ENCODE assay signal across 19 mouse cellular contexts in the genomic region with DNA sequence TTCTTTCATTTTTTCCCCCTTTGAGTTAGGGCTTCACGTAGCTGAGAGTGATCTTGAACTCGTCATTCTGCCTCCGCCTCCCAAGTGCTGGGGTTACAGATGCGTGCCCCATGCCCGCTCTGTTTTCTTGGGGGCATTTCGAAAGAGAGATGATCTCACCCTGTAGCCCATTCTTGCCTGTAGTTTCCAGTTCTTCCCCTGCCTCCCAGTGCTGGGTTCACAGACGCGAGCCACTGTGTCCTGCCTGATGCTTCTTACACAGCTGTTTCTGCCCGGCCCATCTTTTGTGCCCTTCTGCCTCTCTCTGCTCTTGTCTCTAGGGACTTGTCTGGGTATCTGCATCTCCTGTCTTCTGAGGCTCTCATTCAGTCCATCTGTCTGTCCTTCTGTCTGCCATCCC. TPM values are rescaled to one million over a fixed set of nuclear protein-coding genes. Genes with fewer than 3 reads are reported as not detected.
A peak's percentile ranks its signal among the peaks of the same experiment; 100 is the strongest.
DNase-seq lines count a peak whose midpoint lies in the region; ATAC-seq and TF ChIP-seq lines count a peak whose summit lies in the region.
"Had no signal": no experiment of that assay in that cellular context is flagged by ENCODE, and none has a peak within 500 bp of the region (broad histone marks: within the 10 kb centered on the region; RNA-seq: fewer than 3 reads in every experiment).

No protein-coding gene starts in this region.

- H3K4me3 ChIP-seq in layer of hippocampus, adult 2 months, result no peak overlapping the region
- H3K4me3 ChIP-seq in forebrain, embryonic 14.5 days (ENCODE audit: low read depth, low read length), result no peak overlapping the region
- no peak overlapping the region for H3K4me3 ChIP-seq in hindbrain, embryonic 15.5 days
- H3K4me3 ChIP-seq in neural tube, embryonic 12.5 days, result no peak overlapping the region
- H3K4me3 ChIP-seq in kidney, embryonic 14.5 days (ENCODE audit: low read length), result no peak overlapping the region
- H3K4me3 ChIP-seq: heart, embryonic 13.5 days; limb, embryonic 12.5 days; liver, embryonic 15.5 days; stomach, embryonic 15.5 days had no signal

- peak; percentile 45 for ATAC-seq in forebrain, embryonic 14.5 days
- no peak for ATAC-seq in hindbrain, embryonic 15.5 days (ENCODE audit: low FRiP score, low read depth)
- ATAC-seq in neural tube, embryonic 12.5 days (ENCODE audit: low FRiP score, low read depth), result peak; percentile 50
- no peak for ATAC-seq in kidney, embryonic 14.5 days (ENCODE audit: low FRiP score, low TSS enrichment)
- ATAC-seq: Patski had no signal

- 41% methylated on average over 9 of the region's 9 CpGs for WGBS in forebrain, embryonic 14.5 days
- WGBS in hindbrain, embryonic 15.5 days, result 34% methylated on average over 9 of the region's 9 CpGs
- 40% methylated on average over 9 of the region's 9 CpGs for WGBS in neural tube, embryonic 12.5 days
- 57% methylated on average over 9 of the region's 9 CpGs for WGBS in kidney, embryonic 14.5 days

- no peaks in the 10 kb centered on the region for H3K9me3 ChIP-seq in forebrain, embryonic 14.5 days (replicated peaks; ENCODE audit: control insufficient read depth, low read length)
- no peaks in the 10 kb centered on the region for H3K9me3 ChIP-seq in hindbrain, embryonic 15.5 days
- no peaks in the 10 kb centered on the region for H3K9me3 ChIP-seq in neural tube, embryonic 12.5 days
- no peaks in the 10 kb centered on the region for H3K9me3 ChIP-seq in kidney, embryonic 14.5 days (ENCODE audit: control insufficient read depth, low read length)
- H3K9me3 ChIP-seq: heart, embryonic 13.5 days; limb, embryonic 12.5 days; liver, embryonic 15.5 days; stomach, embryonic 15.5 days had no signal

- DNase-seq in layer of hippocampus, adult 2 months (ENCODE audit: low spot score in 2 of 2), result no peak
- no peak for DNase-seq in layer of hippocampus, adult 8-10 months (ENCODE audit: low spot score in 2 of 2)
- no peak for DNase-seq in forebrain, embryonic 14.5 days (ENCODE audit: low spot score)
- DNase-seq in yolk sac, embryonic 10.5 days (ENCODE audit: low spot score), result no peak
- no peak for DNase-seq in ovary, postnatal 14 days (ENCODE audit: low spot score)
- DNase-seq: cerebellum, adult 11 months; kidney, adult 2 months; lung, postnatal 10 days; spleen, adult 18-20 months had no signal

- H3K4me1 ChIP-seq in forebrain, embryonic 14.5 days (ENCODE audit: control insufficient read depth, insufficient read depth, low read length), result peaks cover 22% of the 10 kb centered on the region
- H3K4me1 ChIP-seq in hindbrain, embryonic 15.5 days (replicated peaks), result peaks cover 52% of the 10 kb centered on the region
- H3K4me1 ChIP-seq in neural tube, embryonic 12.5 days, result peaks cover 60% of the 10 kb centered on the region
- H3K4me1 ChIP-seq in kidney, embryonic 14.5 days (ENCODE audit: control insufficient read depth, insufficient read depth, low read length), result no peaks in the 10 kb centered on the region
- H3K4me1 ChIP-seq: heart, embryonic 13.5 days; limb, embryonic 12.5 days; liver, embryonic 15.5 days; stomach, embryonic 15.5 days had no signal

- no peak overlapping the region for H3K9ac ChIP-seq in forebrain, embryonic 14.5 days (ENCODE audit: low read length)
- no peak overlapping the region for H3K9ac ChIP-seq in hindbrain, embryonic 15.5 days
- no peak overlapping the region for H3K9ac ChIP-seq in neural tube, embryonic 12.5 days
- no peak overlapping the region for H3K9ac ChIP-seq in kidney, embryonic 14.5 days (ENCODE audit: low read depth, low read length)
- H3K9ac ChIP-seq: heart, embryonic 13.5 days; limb, embryonic 12.5 days; liver, embryonic 15.5 days; stomach, embryonic 15.5 days had no signal

- TF ChIP-seq CTCF in layer of hippocampus, adult 2 months (conservative IDR thresholded peaks at IDR 0.05), result no peak

- no peaks in the 10 kb centered on the region for H3K27me3 ChIP-seq in forebrain, embryonic 14.5 days (replicated peaks; ENCODE audit: control insufficient read depth, insufficient read depth, low read length)
- no peaks in the 10 kb centered on the region for H3K27me3 ChIP-seq in hindbrain, embryonic 15.5 days
- no peaks in the 10 kb centered on the region for H3K27me3 ChIP-seq in neural tube, embryonic 12.5 days (replicated peaks)
- H3K27me3 ChIP-seq in kidney, embryonic 14.5 days (ENCODE audit: control insufficient read depth, insufficient read depth, low read length), result peaks cover 3% of the 10 kb centered on the region; the same call in 1 of the 2 replicates
- H3K27me3 ChIP-seq: stomach, embryonic 15.5 days had no signal

- no peak overlapping the region for H3K4me2 ChIP-seq in forebrain, embryonic 14.5 days (ENCODE audit: low read length)
- H3K4me2 ChIP-seq in hindbrain, embryonic 15.5 days, result no peak overlapping the region
- H3K4me2 ChIP-seq in neural tube, embryonic 12.5 days (replicated peaks), result peak overlapping the region; percentile 50
- no peak overlapping the region for H3K4me2 ChIP-seq in kidney, embryonic 14.5 days (replicated peaks; ENCODE audit: low read depth, low read length)
- H3K4me2 ChIP-seq: heart, embryonic 13.5 days; limb, embryonic 12.5 days; liver, embryonic 15.5 days; stomach, embryonic 15.5 days had no signal

- H3K36me3 ChIP-seq in forebrain, embryonic 14.5 days (ENCODE audit: control insufficient read depth, insufficient read depth, low read length), result peaks cover 40% of the 10 kb centered on the region
- H3K36me3 ChIP-seq in hindbrain, embryonic 15.5 days, result peaks cover 24% of the 10 kb centered on the region
- peaks cover 35% of the 10 kb centered on the region for H3K36me3 ChIP-seq in neural tube, embryonic 12.5 days
- no peaks in the 10 kb centered on the region for H3K36me3 ChIP-seq in kidney, embryonic 14.5 days (ENCODE audit: control insufficient read depth, insufficient read depth, low read length)
- H3K36me3 ChIP-seq: heart, embryonic 13.5 days; limb, embryonic 12.5 days; liver, embryonic 15.5 days; stomach, embryonic 15.5 days had no signal

- H3K27ac ChIP-seq in layer of hippocampus, adult 2 months, result peak overlapping the region; percentile 58
- H3K27ac ChIP-seq in forebrain, embryonic 14.5 days (ENCODE audit: low read depth, low read length), result peak overlapping the region; percentile 81
- H3K27ac ChIP-seq in hindbrain, embryonic 15.5 days (replicated peaks), result peak overlapping the region; percentile 73
- H3K27ac ChIP-seq in neural tube, embryonic 12.5 days, result peak overlapping the region; percentile 27; the same call in 1 of the 2 replicates
- no peak overlapping the region for H3K27ac ChIP-seq in kidney, embryonic 14.5 days (ENCODE audit: low read depth, low read length)
- H3K27ac ChIP-seq: heart, embryonic 13.5 days; limb, embryonic 12.5 days; liver, embryonic 15.5 days; stomach, embryonic 15.5 days had no signal

RNA-seq across cellular contexts. Expression of gene Nova2, which starts 17.1 kb away (rescaled TPM):
- total RNA-seq in layer of hippocampus, adult 2 months (2021), result 10 to 100 TPM; 82.7 to 85.4 TPM
- 10 to 100 TPM; 71.3 to 76.7 (median 74.6) TPM for total RNA-seq in layer of hippocampus, adult 8-10 months (2022)
- 13.1 and 15.7 TPM in 2 replicates for polyA plus RNA-seq in forebrain, embryonic 14.5 days (2014; fragmentation: Nextera tagmentation; extraction: Ambion mirVana)
- polyA plus RNA-seq in hindbrain, embryonic 15.5 days (2015; fragmentation: Nextera tagmentation; extraction: Ambion mirVana), result 12.5 and 13.0 TPM in 2 replicates
- 12.1 and 12.6 TPM in 2 replicates for polyA plus RNA-seq in neural tube, embryonic 12.5 days (2016; fragmentation: Nextera tagmentation; extraction: Ambion mirVana)
- polyA plus RNA-seq in kidney, embryonic 14.5 days (2014; fragmentation: Nextera tagmentation; extraction: Ambion mirVana), result 0.96 and 1.1 TPM in 2 replicates

RNA-seq across cellular contexts. Expression of gene Ccdc61, which starts 32.6 kb away (rescaled TPM):
- total RNA-seq in layer of hippocampus, adult 2 months (2021), result 10 to 100 TPM; 10.9 to 12.6 TPM
- total RNA-seq in layer of hippocampus, adult 8-10 months (2022), result 10 to 100 TPM in 2 of 4 experiments, 1 to 10 TPM in 2; 9.4 to 14.3 (median 11.4) TPM
- polyA plus RNA-seq in forebrain, embryonic 14.5 days (2014; fragmentation: Nextera tagmentation; extraction: Ambion mirVana), result 17.4 and 19.0 TPM in 2 replicates
- polyA plus RNA-seq in hindbrain, embryonic 15.5 days (2015; fragmentation: Nextera tagmentation; extraction: Ambion mirVana), result 29.7 and 30.6 TPM in 2 replicates
- 32.9 and 34.0 TPM in 2 replicates for polyA plus RNA-seq in neural tube, embryonic 12.5 days (2016; fragmentation: Nextera tagmentation; extraction: Ambion mirVana)
- polyA plus RNA-seq in kidney, embryonic 14.5 days (2014; fragmentation: Nextera tagmentation; extraction: Ambion mirVana), result 21.0 and 21.4 TPM in 2 replicates

RNA-seq across cellular contexts. Expression of gene Nanos2, which starts 44.4 kb away (rescaled TPM):
- under 1 TPM; 0.54 to 0.66 TPM for total RNA-seq in layer of hippocampus, adult 2 months (2021)
- 1 to 10 TPM in 1 of 4 experiments, under 1 TPM in 2, not detected in 1; 0.60 to 1.5 (median 0.91) TPM for total RNA-seq in layer of hippocampus, adult 8-10 months (2022)
- 0.18 and 0.49 TPM in 2 replicates for polyA plus RNA-seq in forebrain, embryonic 14.5 days (2014; fragmentation: Nextera tagmentation; extraction: Ambion mirVana)
- polyA plus RNA-seq in hindbrain, embryonic 15.5 days (2015; fragmentation: Nextera tagmentation; extraction: Ambion mirVana), result 0.53 and 0.83 TPM in 2 replicates
- polyA plus RNA-seq in neural tube, embryonic 12.5 days (2016; fragmentation: Nextera tagmentation; extraction: Ambion mirVana), result 0.24 and 0.72 TPM in 2 replicates
- not detected in 2 replicates for polyA plus RNA-seq in kidney, embryonic 14.5 days (2014; fragmentation: Nextera tagmentation; extraction: Ambion mirVana)
- total RNA-seq: hematopoietic stem cell, adult 5-6 weeks had no signal
- polyA plus RNA-seq: gonadal fat pad, adult 2 months; heart, embryonic 13.5 days; kidney, adult 2 months; limb, embryonic 12.5 days; liver, embryonic 15.5 days; Patski; stomach, embryonic 15.5 days had no signal

RNA-seq across cellular contexts. Expression of gene Mypop, which starts 48.2 kb away (rescaled TPM):
- 10 to 100 TPM; 44.0 to 46.4 TPM for total RNA-seq in layer of hippocampus, adult 2 months (2021)
- total RNA-seq in layer of hippocampus, adult 8-10 months (2022), result 10 to 100 TPM; 42.4 to 49.6 (median 45.8) TPM
- polyA plus RNA-seq in forebrain, embryonic 14.5 days (2014; fragmentation: Nextera tagmentation; extraction: Ambion mirVana), result 3.6 and 3.9 TPM in 2 replicates
- polyA plus RNA-seq in hindbrain, embryonic 15.5 days (2015; fragmentation: Nextera tagmentation; extraction: Ambion mirVana), result 6.9 and 7.2 TPM in 2 replicates
- polyA plus RNA-seq in neural tube, embryonic 12.5 days (2016; fragmentation: Nextera tagmentation; extraction: Ambion mirVana), result 6.1 and 7.0 TPM in 2 replicates
- polyA plus RNA-seq in kidney, embryonic 14.5 days (2014; fragmentation: Nextera tagmentation; extraction: Ambion mirVana), result 3.9 and 4.9 TPM in 2 replicates

Comparison
In these comparisons a context has a peak if more than half of its experiments do, and no peak if none do; other contexts are left out.
1. ATAC-seq: peak in forebrain, embryonic 14.5 days (single experiment) and neural tube, embryonic 12.5 days (single experiment); none in hindbrain, embryonic 15.5 days (single experiment) and kidney, embryonic 14.5 days (single experiment).